Mouse (Mus musculus) hindbrain, embryonic 16.5 days (tissue): ENCODE measurements around the gene Ppat. TPM values are rescaled to one million over a fixed set of nuclear protein-coding genes. Genes with fewer than 3 reads are reported as not detected.
"Not testable (repeated sequence)": the region's sequence is repeated elsewhere in the genome, so short reads cannot be mapped to it uniquely, and the experiment has no call there.

Experiments
- ATAC-seq: fragments of 200-750 bp; cut with Nextera tagmentation; 2 replicates; pipeline ENCODE4 v1.8.0; 2017; ENCODE audit warnings: moderate TSS enrichment, moderate library complexity
- H3K27ac ChIP-seq: fragments of 300-500 bp; sonication (generic); 2 replicates; pipeline ENCODE4 v1.5.1; 2014; ENCODE audit warnings: low read depth, mild to moderate bottlenecking, control low read depth, low read length, moderate library complexity
- H3K27me3 ChIP-seq: fragments of 300-500 bp; sonication (generic); replicated peaks from 2 replicates; pipeline ENCODE4 v1.6.1; 2014; ENCODE audit warnings: low read length; ENCODE audit not compliant: control insufficient read depth, insufficient read depth
- H3K36me3 ChIP-seq: fragments of 300-500 bp; sonication (generic); 2 replicates; pipeline ENCODE4 v1.6.1; 2014; ENCODE audit warnings: mild to moderate bottlenecking, low read length, moderate library complexity, mixed read lengths; ENCODE audit not compliant: control insufficient read depth, insufficient read depth
- H3K4me1 ChIP-seq: fragments of 300-500 bp; sonication (generic); 2 replicates; pipeline ENCODE4 v1.6.1; 2014; ENCODE audit warnings: low read depth, low read length; ENCODE audit not compliant: control insufficient read depth, insufficient read depth
- H3K4me2 ChIP-seq: fragments of 300-500 bp; sonication (generic); 2 replicates; pipeline ENCODE4 v1.6.1; 2014; ENCODE audit warnings: mild to moderate bottlenecking, low read length, control low read depth, moderate library complexity
- H3K4me3 ChIP-seq: fragments of 300-500 bp; sonication (generic); 2 replicates; pipeline ENCODE4 v1.5.1; 2014; ENCODE audit warnings: mild to moderate bottlenecking, low read length, control low read depth, moderate library complexity
- H3K9ac ChIP-seq: fragments of 300-500 bp; sonication (generic); 2 replicates; pipeline ENCODE4 v1.6.1; 2014; ENCODE audit warnings: low read depth, mild to moderate bottlenecking, control low read depth, low read length, moderate library complexity
- H3K9me3 ChIP-seq: fragments of 300-500 bp; sonication (generic); 2 replicates; pipeline ENCODE4 v1.6.1; 2014; ENCODE audit warnings: mild to moderate bottlenecking, low read length, moderate library complexity; ENCODE audit not compliant: control insufficient read depth
- WGBS: fragments of 180-500 bp; shearing (Covaris S2); extraction: QIAGEN DNeasy Blood & Tissue Kit; methylation state at CpG from one replicate; pipeline ENCODE4 v1.1.7; 2014; 5-methylcytosine and 5-hydroxymethylcytosine counted together
- polyA plus RNA-seq: library from polyadenylated mRNA; unstranded; fragments of >200 nt; fragmentation: Nextera tagmentation; extraction: Ambion mirVana; gene quantifications from 2 replicates; pipeline ENCODE4 v1.2.1, GENCODE M21; 2015

Gene Ppat
- polyA plus RNA-seq, 1 experiment from 2014 or later, result 12.2 TPM

- peak overlapping the region; percentile 74 for H3K9ac ChIP-seq
- peaks cover 5% of the 10 kb centered on the region for H3K36me3 ChIP-seq
- no peaks in the 10 kb centered on the region for H3K9me3 ChIP-seq
- 75% methylated on average over 3 of the region's 3 CpGs for WGBS
- H3K27ac ChIP-seq, result no peak overlapping the region
- no peak for ATAC-seq
- no peaks in the 10 kb centered on the region for H3K27me3 ChIP-seq
- H3K4me3 ChIP-seq, result peak overlapping the region; percentile 68
- peak overlapping the region; percentile 88 for H3K4me2 ChIP-seq
- peaks cover 12% of the 10 kb centered on the region for H3K4me1 ChIP-seq
Measured at GRCm38 (mm10) chr5:76973488-76973887, 22.1 kb upstream of the Ppat start.

- H3K4me1 ChIP-seq, result peaks cover 12% of the 10 kb centered on the region
- WGBS, result 90% methylated on average over 1 of the region's 1 CpGs
- not testable (repeated sequence) for H3K27me3 ChIP-seq, H3K9me3 ChIP-seq, H3K4me2 ChIP-seq, H3K9ac ChIP-seq, H3K4me3 ChIP-seq, ATAC-seq, H3K27ac ChIP-seq
- peaks cover 16% of the 10 kb centered on the region; the same call in 1 of the 2 replicates for H3K36me3 ChIP-seq
Measured at GRCm38 (mm10) chr5:76971115-76971514, 19.7 kb upstream of the Ppat start.

- Histone ChIP-seq H3K27ac (no peak overlapping the region), H3K4me2 (no peak overlapping the region), H3K36me3 (peaks cover 20% of the 10 kb centered on the region; the same call in 1 of the 2 replicates), H3K4me3 (no peak overlapping the region), H3K9ac (no peak overlapping the region), H3K9me3 (no peaks in the 10 kb centered on the region), H3K27me3 (no peaks in the 10 kb centered on the region), H3K4me1 (peaks cover 6% of the 10 kb centered on the region)
- ATAC-seq, result no peak
- 70% methylated on average over 5 of the region's 5 CpGs for WGBS
Measured at GRCm38 (mm10) chr5:76969250-76969649, 17.9 kb upstream of the Ppat start.

- no peaks in the 10 kb centered on the region for H3K27me3 ChIP-seq
- no peak overlapping the region for H3K4me3 ChIP-seq
- no peak overlapping the region for H3K9ac ChIP-seq
- WGBS, result 97% methylated on average over 3 of the region's 3 CpGs
- no peak for ATAC-seq
- H3K36me3 ChIP-seq, result peaks cover 30% of the 10 kb centered on the region
- H3K27ac ChIP-seq, result no peak overlapping the region
- H3K4me2 ChIP-seq, result no peak overlapping the region
- H3K4me1 ChIP-seq, result no peaks in the 10 kb centered on the region
- no peaks in the 10 kb centered on the region for H3K9me3 ChIP-seq
Measured at GRCm38 (mm10) chr5:76964651-76965050, 13.3 kb upstream of the Ppat start.

DNA sequence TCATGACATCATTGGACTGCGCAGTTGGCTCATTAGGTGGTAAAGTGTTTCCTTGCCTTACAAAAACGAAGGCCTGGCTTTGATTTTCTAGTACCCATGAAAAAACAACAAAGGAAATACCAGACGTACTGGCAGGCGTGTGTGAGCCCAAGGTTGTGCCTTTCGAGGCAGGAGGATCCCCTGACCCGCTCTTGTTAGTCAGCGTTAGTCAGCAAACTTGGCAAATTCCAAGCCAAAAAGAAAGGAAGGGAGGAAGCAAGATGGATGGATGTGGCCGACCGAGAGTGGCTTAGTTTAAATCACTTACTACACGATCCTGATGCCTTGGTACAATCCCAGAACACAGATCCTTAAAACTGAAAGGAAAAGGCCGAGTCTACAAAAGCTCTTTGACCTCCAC, 11.2 kb upstream of the Ppat start:
- WGBS, result 81% methylated on average over 11 of the region's 11 CpGs
- Histone ChIP-seq H3K4me3 (no peak overlapping the region), H3K27ac (no peak overlapping the region), H3K4me1 (no peaks in the 10 kb centered on the region), H3K9ac (no peak overlapping the region), H3K9me3 (no peaks in the 10 kb centered on the region), H3K4me2 (no peak overlapping the region), H3K27me3 (no peaks in the 10 kb centered on the region), H3K36me3 (peaks cover 30% of the 10 kb centered on the region)
- no peak for ATAC-seq

DNA sequence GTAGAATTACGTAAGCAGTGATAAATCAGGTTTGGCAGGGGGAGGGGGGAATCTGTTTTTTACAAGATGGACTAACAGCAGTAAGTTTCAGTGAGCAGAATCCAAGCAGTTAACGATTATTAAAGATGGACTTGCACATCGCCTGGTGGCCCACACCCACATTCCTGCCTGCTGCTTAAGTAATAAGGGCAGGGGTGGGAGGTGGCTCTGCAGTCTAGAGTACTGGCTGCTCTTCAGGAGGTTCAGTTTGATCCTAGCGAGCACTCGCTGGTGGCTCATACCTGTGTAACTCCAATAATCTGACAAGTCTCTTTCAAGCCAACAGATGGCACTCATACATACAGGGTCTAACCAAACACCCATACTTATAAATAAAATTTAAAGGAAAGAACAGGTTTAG, 8.2 kb upstream of the Ppat start:
- no peak overlapping the region for H3K9ac ChIP-seq
- no peak for ATAC-seq
- H3K27ac ChIP-seq, result no peak overlapping the region
- H3K4me3 ChIP-seq, result no peak overlapping the region
- no peak overlapping the region for H3K4me2 ChIP-seq
- H3K36me3 ChIP-seq, result peaks cover 25% of the 10 kb centered on the region
- H3K27me3 ChIP-seq, result no peaks in the 10 kb centered on the region
- H3K4me1 ChIP-seq, result no peaks in the 10 kb centered on the region
- H3K9me3 ChIP-seq, result no peaks in the 10 kb centered on the region
- 93% methylated on average over 5 of the region's 5 CpGs for WGBS

DNA sequence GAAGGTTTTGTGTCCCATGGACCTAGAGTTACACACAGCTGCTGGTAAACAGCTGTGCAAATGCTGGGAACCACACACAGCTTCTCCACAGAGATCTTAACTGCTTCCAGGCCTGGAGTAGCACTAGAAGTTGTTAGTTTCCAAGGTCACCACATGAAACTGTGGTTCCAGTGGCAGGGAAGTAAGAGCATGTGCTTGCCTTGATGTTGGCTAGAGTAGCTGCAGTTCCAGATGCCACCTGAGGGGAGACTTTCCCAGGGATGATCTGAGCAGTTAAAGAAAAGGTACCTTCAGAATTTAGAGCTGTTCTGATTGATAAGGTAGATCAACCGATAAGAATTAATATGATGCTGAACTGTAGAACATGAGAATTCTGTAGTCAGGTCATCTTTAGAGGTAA, 6.6 kb upstream of the Ppat start:
- Histone ChIP-seq H3K27ac (no peak overlapping the region), H3K4me1 (no peaks in the 10 kb centered on the region; the same call in 1 of the 2 replicates), H3K9ac (no peak overlapping the region), H3K27me3 (no peaks in the 10 kb centered on the region), H3K9me3 (no peaks in the 10 kb centered on the region), H3K4me3 (no peak overlapping the region), H3K4me2 (no peak overlapping the region), H3K36me3 (peaks cover 23% of the 10 kb centered on the region)
- WGBS, result 96% methylated on average over 1 of the region's 1 CpGs
- ATAC-seq, result no peak

- Histone ChIP-seq H3K4me2 (no peak overlapping the region), H3K9ac (no peak overlapping the region), H3K4me3 (no peak overlapping the region), H3K9me3 (no peaks in the 10 kb centered on the region), H3K27ac (no peak overlapping the region), H3K4me1 (peaks cover 9% of the 10 kb centered on the region), H3K27me3 (no peaks in the 10 kb centered on the region), H3K36me3 (peaks cover 18% of the 10 kb centered on the region)
- no peak for ATAC-seq
- 82% methylated on average over 4 of the region's 4 CpGs for whole genome bisulfite sequencing
Measured at GRCm38 (mm10) chr5:76955474-76955873, 4.1 kb upstream of the Ppat start.

- H3K27ac ChIP-seq, result no peak overlapping the region
- no peak overlapping the region for H3K9ac ChIP-seq
- H3K9me3 ChIP-seq, result no peaks in the 10 kb centered on the region
- WGBS, result 86% methylated on average over 6 of the region's 6 CpGs
- H3K36me3 ChIP-seq, result peaks cover 12% of the 10 kb centered on the region
- ATAC-seq, result no peak
- peaks cover 19% of the 10 kb centered on the region for H3K4me1 ChIP-seq
- H3K27me3 ChIP-seq, result no peaks in the 10 kb centered on the region
- H3K4me2 ChIP-seq, result no peak overlapping the region
- no peak overlapping the region for H3K4me3 ChIP-seq
Measured at GRCm38 (mm10) chr5:76954271-76954900, 3.0 kb upstream of the Ppat start.
